Mouse (Mus musculus): ENCODE results near the gene Rragd. TPM values are rescaled to one million over a fixed set of nuclear protein-coding genes. Genes with fewer than 3 reads are reported as not detected.

The Rragd gene
- polyA plus RNA-seq, 1 experiment from 2014 or later = 35.8 TPM

GRCm38 (mm10) chr4:33024420-33024819 is 41.6 kb downstream of the Rragd start:
- ATAC-seq (ENCODE audit: low FRiP score) = no peak
- no peak for DNase-seq (ENCODE audit: low spot score)
- Histone ChIP-seq H3K9ac (no peak overlapping the region), H3K4me2 (replicated peaks) (no peak overlapping the region), H3K4me1 (replicated peaks; ENCODE audit: control insufficient read depth, insufficient read depth, low read length) (peaks cover 4% of the 10 kb centered on the region), H3K27ac (no peak overlapping the region), H3K9me3 (ENCODE audit: control insufficient read depth, low read length) (no peaks in the 10 kb centered on the region), H3K36me3 (replicated peaks; ENCODE audit: control insufficient read depth, insufficient read depth) (peaks cover 27% of the 10 kb centered on the region), H3K27me3 (ENCODE audit: control insufficient read depth, insufficient read depth, low read length) (no peaks in the 10 kb centered on the region), H3K4me3 (replicated peaks; ENCODE audit: low read length) (no peak overlapping the region)
- 82% methylated on average over 8 of the region's 8 CpGs for WGBS

GRCm38 (mm10) chr4:33029104-33029503 is 46.3 kb downstream of the Rragd start:
- H3K9me3 ChIP-seq (ENCODE audit: control insufficient read depth, low read length) = no peaks in the 10 kb centered on the region
- no peak overlapping the region for H3K27ac ChIP-seq
- H3K4me2 ChIP-seq (replicated peaks) = no peak overlapping the region
- no peak for DNase-seq (ENCODE audit: low spot score)
- ATAC-seq (ENCODE audit: low FRiP score) = no peak
- H3K9ac ChIP-seq = no peak overlapping the region
- no peak overlapping the region for H3K4me3 ChIP-seq (replicated peaks; ENCODE audit: low read length)
- H3K4me1 ChIP-seq (replicated peaks; ENCODE audit: control insufficient read depth, insufficient read depth, low read length) = peaks cover 20% of the 10 kb centered on the region
- WGBS = 89% methylated on average over 7 of the region's 7 CpGs
- 0 out of 2 replicates have a peak, but pooled peaks cover 8% of the 10 kb centered on the region for H3K36me3 ChIP-seq (replicated peaks; ENCODE audit: control insufficient read depth, insufficient read depth)
- no peaks in the 10 kb centered on the region for H3K27me3 ChIP-seq (ENCODE audit: control insufficient read depth, insufficient read depth, low read length)

GRCm38 (mm10) chr4:33030264-33031194 is 47.7 kb downstream of the Rragd start:
- Histone ChIP-seq H3K4me2 (replicated peaks) (peak overlapping the region; percentile 62), H3K27me3 (ENCODE audit: control insufficient read depth, insufficient read depth, low read length) (no peaks in the 10 kb centered on the region), H3K9ac (peak overlapping the region; percentile 94), H3K9me3 (ENCODE audit: control insufficient read depth, low read length) (no peaks in the 10 kb centered on the region), H3K4me1 (replicated peaks; ENCODE audit: control insufficient read depth, insufficient read depth, low read length) (peaks cover 20% of the 10 kb centered on the region), H3K36me3 (replicated peaks; ENCODE audit: control insufficient read depth, insufficient read depth) (0 out of 2 replicates have a peak, but pooled peaks cover 9% of the 10 kb centered on the region), H3K4me3 (replicated peaks; ENCODE audit: low read length) (peak overlapping the region; percentile 89), H3K27ac (peak overlapping the region; percentile 98)
- ATAC-seq (ENCODE audit: low FRiP score) = peak; percentile 76
- peak; percentile 55 for DNase-seq (ENCODE audit: low spot score)
- WGBS = 1% methylated on average over 55 of the region's 55 CpGs

GRCm38 (mm10) chr4:33031195-33031960 is 48.5 kb downstream of the Rragd start, which contains the start of gene Ube2j1:
TSS of gene Ube2j1 (plus strand) at chr4:33031416.
- DNase-seq (ENCODE audit: low spot score) (peak; percentile 89), ATAC-seq (ENCODE audit: low FRiP score) (peak; percentile 95)
- peak within 1 kb of the TSS; percentile 94 for H3K9ac ChIP-seq
- H3K27me3 ChIP-seq (ENCODE audit: control insufficient read depth, insufficient read depth, low read length) = no peaks in the 10 kb centered on the region
- H3K27ac ChIP-seq = peak within 1 kb of the TSS; percentile 98
- peaks cover 20% of the 10 kb centered on the region for H3K4me1 ChIP-seq (replicated peaks; ENCODE audit: control insufficient read depth, insufficient read depth, low read length)
- peaks cover 12% of the 10 kb centered on the region; the same call in 1 of the 2 replicates for H3K36me3 ChIP-seq (replicated peaks; ENCODE audit: control insufficient read depth, insufficient read depth)
- peak within 1 kb of the TSS; percentile 62 for H3K4me2 ChIP-seq (replicated peaks)
- no peaks in the 10 kb centered on the region for H3K9me3 ChIP-seq (ENCODE audit: control insufficient read depth, low read length)
- H3K4me3 ChIP-seq (replicated peaks; ENCODE audit: low read length) = peak within 1 kb of the TSS; percentile 89
- WGBS = under 1% methylated on average over 91 of the region's 123 CpGs

GRCm38 (mm10) chr4:33032045-33032444 is 49.2 kb downstream of the Rragd start:
- H3K36me3 ChIP-seq (replicated peaks; ENCODE audit: control insufficient read depth, insufficient read depth) = peaks cover 17% of the 10 kb centered on the region
- 4% methylated on average over 4 of the region's 4 CpGs for WGBS
- no peak for ATAC-seq (ENCODE audit: low FRiP score)
- peak overlapping the region; percentile 94 for H3K9ac ChIP-seq
- no peak for DNase-seq (ENCODE audit: low spot score)
- no peaks in the 10 kb centered on the region for H3K9me3 ChIP-seq (ENCODE audit: control insufficient read depth, low read length)
- H3K4me3 ChIP-seq (replicated peaks; ENCODE audit: low read length) = peak overlapping the region; percentile 89
- H3K27ac ChIP-seq = peak overlapping the region; percentile 98
- no peaks in the 10 kb centered on the region for H3K27me3 ChIP-seq (ENCODE audit: control insufficient read depth, insufficient read depth, low read length)
- peaks cover 20% of the 10 kb centered on the region for H3K4me1 ChIP-seq (replicated peaks; ENCODE audit: control insufficient read depth, insufficient read depth, low read length)
- peak overlapping the region; percentile 62 for H3K4me2 ChIP-seq (replicated peaks)

GRCm38 (mm10) chr4:33033515-33033914 is 50.7 kb downstream of the Rragd start:
- H3K4me1 ChIP-seq (replicated peaks; ENCODE audit: control insufficient read depth, insufficient read depth, low read length) = peaks cover 20% of the 10 kb centered on the region
- no peaks in the 10 kb centered on the region for H3K9me3 ChIP-seq (ENCODE audit: control insufficient read depth, low read length)
- H3K4me3 ChIP-seq (replicated peaks; ENCODE audit: low read length) = no peak overlapping the region
- DNase-seq (ENCODE audit: low spot score) (no peak), ATAC-seq (ENCODE audit: low FRiP score) (no peak)
- peaks cover 21% of the 10 kb centered on the region for H3K36me3 ChIP-seq (replicated peaks; ENCODE audit: control insufficient read depth, insufficient read depth)
- H3K27ac ChIP-seq = no peak overlapping the region
- 89% methylated on average over 6 of the region's 6 CpGs for WGBS
- H3K4me2 ChIP-seq (replicated peaks) = no peak overlapping the region
- H3K27me3 ChIP-seq (ENCODE audit: control insufficient read depth, insufficient read depth, low read length) = no peaks in the 10 kb centered on the region
- no peak overlapping the region for H3K9ac ChIP-seq

GRCm38 (mm10) chr4:33039826-33040225 is 57.0 kb downstream of the Rragd start:
- H3K36me3 ChIP-seq (replicated peaks; ENCODE audit: control insufficient read depth, insufficient read depth) = peaks cover 77% of the 10 kb centered on the region
- no peaks in the 10 kb centered on the region for H3K9me3 ChIP-seq (ENCODE audit: control insufficient read depth, low read length)
- no peaks in the 10 kb centered on the region for H3K4me1 ChIP-seq (replicated peaks; ENCODE audit: control insufficient read depth, insufficient read depth, low read length)
- H3K27me3 ChIP-seq (ENCODE audit: control insufficient read depth, insufficient read depth, low read length) = no peaks in the 10 kb centered on the region
- H3K4me2 ChIP-seq (replicated peaks) = no peak overlapping the region
- WGBS = 86% methylated on average over 4 of the region's 4 CpGs
- ATAC-seq (ENCODE audit: low FRiP score) (no peak), DNase-seq (ENCODE audit: low spot score) (no peak)
- no peak overlapping the region for H3K27ac ChIP-seq
- H3K9ac ChIP-seq = no peak overlapping the region
- no peak overlapping the region for H3K4me3 ChIP-seq (replicated peaks; ENCODE audit: low read length)

GRCm38 (mm10) chr4:33049601-33050000 is 66.8 kb downstream of the Rragd start:
- no peaks in the 10 kb centered on the region for H3K9me3 ChIP-seq (ENCODE audit: control insufficient read depth, low read length)
- no peak for DNase-seq (ENCODE audit: low spot score)
- peaks cover 78% of the 10 kb centered on the region for H3K36me3 ChIP-seq (replicated peaks; ENCODE audit: control insufficient read depth, insufficient read depth)
- 98% methylated on average over 11 of the region's 11 CpGs for WGBS
- H3K27me3 ChIP-seq (ENCODE audit: control insufficient read depth, insufficient read depth, low read length) = no peaks in the 10 kb centered on the region
- H3K4me1 ChIP-seq (replicated peaks; ENCODE audit: control insufficient read depth, insufficient read depth, low read length) = no peaks in the 10 kb centered on the region
- H3K9ac ChIP-seq = no peak overlapping the region
- H3K4me3 ChIP-seq (replicated peaks; ENCODE audit: low read length) = no peak overlapping the region
- H3K27ac ChIP-seq = no peak overlapping the region
- no peak for ATAC-seq (ENCODE audit: low FRiP score)
- H3K4me2 ChIP-seq (replicated peaks) = no peak overlapping the region

GRCm38 (mm10) chr4:33052055-33052454 is 69.2 kb downstream of the Rragd start:
- no peaks in the 10 kb centered on the region for H3K27me3 ChIP-seq (ENCODE audit: control insufficient read depth, insufficient read depth, low read length)
- H3K27ac ChIP-seq = no peak overlapping the region
- no peak overlapping the region for H3K9ac ChIP-seq
- WGBS = 95% methylated on average over 3 of the region's 3 CpGs
- H3K36me3 ChIP-seq (replicated peaks; ENCODE audit: control insufficient read depth, insufficient read depth) = peaks cover 53% of the 10 kb centered on the region
- ATAC-seq (ENCODE audit: low FRiP score) (no peak), DNase-seq (ENCODE audit: low spot score) (no peak)
- no peak overlapping the region for H3K4me3 ChIP-seq (replicated peaks; ENCODE audit: low read length)
- H3K4me2 ChIP-seq (replicated peaks) = no peak overlapping the region
- no peaks in the 10 kb centered on the region for H3K9me3 ChIP-seq (ENCODE audit: control insufficient read depth, low read length)
- H3K4me1 ChIP-seq (replicated peaks; ENCODE audit: control insufficient read depth, insufficient read depth, low read length) = no peaks in the 10 kb centered on the region

Measured in hindbrain, embryonic 14.5 days (tissue).